Mouse (Mus musculus): Measurements from ENCODE around the gene Etv5. TPM values are rescaled to one million over a fixed set of nuclear protein-coding genes. Genes with fewer than 3 reads are reported as not detected.

The Etv5 gene
- 4.3 TPM for polyA plus RNA-seq (2014; fragmentation: Illumina TruSeq; extraction: RNeasy Lipid Tissue Mini Kit (QIAGEN cat#74804))

GRCm38 (mm10) chr16:22439499-22440177 lies at the start of gene Etv5:
Gene Etv5, minus strand, starts transcription at chr16:22439719.

Other genes with a start within 250 kb of the Etv5 start
- 354 TPM for gene Tra2b, start 173.7 kb downstream of the Etv5 start, polyA plus RNA-seq (2014; fragmentation: Illumina TruSeq; extraction: RNeasy Lipid Tissue Mini Kit (QIAGEN cat#74804))
- 0.31 TPM for gene Dgkg, start 217.5 kb upstream of the Etv5 start, polyA plus RNA-seq (2014; fragmentation: Illumina TruSeq; extraction: RNeasy Lipid Tissue Mini Kit (QIAGEN cat#74804))

Data from ovary, adult 10 weeks (tissue).